Mouse (Mus musculus): ENCODE results near the gene Hs3st5.
"Not testable (repeated sequence)": the region's sequence is repeated elsewhere in the genome, so short reads cannot be mapped to it uniquely, and the experiment has no call there.

Hs3st5 gene

GRCm38 (mm10) chr10:36557673-36558072, 51.1 kb downstream of the Hs3st5 start:
- DNase-seq (ENCODE audit: extremely low spot score) = no peak

GRCm38 (mm10) chr10:36558736-36559135, 52.1 kb downstream of the Hs3st5 start:
- no peak for DNase-seq (ENCODE audit: extremely low spot score)

GRCm38 (mm10) chr10:36567258-36567657, 60.6 kb downstream of the Hs3st5 start:
- no peak for DNase-seq (ENCODE audit: extremely low spot score)

GRCm38 (mm10) chr10:36572540-36572939, 65.9 kb downstream of the Hs3st5 start:
- DNase-seq (ENCODE audit: extremely low spot score) = no peak

GRCm38 (mm10) chr10:36578375-36579145, 71.9 kb downstream of the Hs3st5 start:
- no peak for DNase-seq (ENCODE audit: extremely low spot score)

- no peak for DNase-seq (ENCODE audit: extremely low spot score)
Measured at GRCm38 (mm10) chr10:36610400-36610799, 103.8 kb downstream of the Hs3st5 start.

GRCm38 (mm10) chr10:36611415-36611814, 104.8 kb downstream of the Hs3st5 start:
- not testable (repeated sequence) for DNase-seq (ENCODE audit: extremely low spot score)

GRCm38 (mm10) chr10:36623037-36623436, 116.4 kb downstream of the Hs3st5 start:
- no peak for DNase-seq (ENCODE audit: extremely low spot score)

GRCm38 (mm10) chr10:36627952-36628351, 121.3 kb downstream of the Hs3st5 start:
- DNase-seq (ENCODE audit: extremely low spot score) = no peak

GRCm38 (mm10) chr10:36631746-36632145, 125.1 kb downstream of the Hs3st5 start:
- no peak for DNase-seq (ENCODE audit: extremely low spot score)

GRCm38 (mm10) chr10:36650653-36651052, 144.0 kb downstream of the Hs3st5 start:
- no peak for DNase-seq (ENCODE audit: extremely low spot score)

- no peak for DNase-seq (ENCODE audit: extremely low spot score)
Measured at GRCm38 (mm10) chr10:36713974-36714373, 207.4 kb downstream of the Hs3st5 start.

GRCm38 (mm10) chr10:36726239-36726638, 219.6 kb downstream of the Hs3st5 start:
- DNase-seq (ENCODE audit: extremely low spot score) = no peak

- peak; percentile 7 for DNase-seq (ENCODE audit: extremely low spot score)
Measured at GRCm38 (mm10) chr10:36729361-36730098, 222.9 kb downstream of the Hs3st5 start.

GRCm38 (mm10) chr10:36739375-36739774, 232.8 kb downstream of the Hs3st5 start:
- DNase-seq (ENCODE audit: extremely low spot score) = no peak

- no peak for DNase-seq (ENCODE audit: extremely low spot score)
Measured at GRCm38 (mm10) chr10:36750021-36750420, 243.4 kb downstream of the Hs3st5 start.

GRCm38 (mm10) chr10:36754471-36754870, 247.9 kb downstream of the Hs3st5 start:
- no peak for DNase-seq (ENCODE audit: extremely low spot score)

GRCm38 (mm10) chr10:36773595-36773994, 267.0 kb downstream of the Hs3st5 start:
- no peak for DNase-seq (ENCODE audit: extremely low spot score)

GRCm38 (mm10) chr10:36774898-36775297, 268.3 kb downstream of the Hs3st5 start:
- DNase-seq (ENCODE audit: extremely low spot score) = no peak

GRCm38 (mm10) chr10:36781641-36782040, 275.0 kb downstream of the Hs3st5 start:
- DNase-seq (ENCODE audit: extremely low spot score) = no peak

GRCm38 (mm10) chr10:36786970-36787369, 280.4 kb downstream of the Hs3st5 start:
- DNase-seq (ENCODE audit: extremely low spot score) = no peak

GRCm38 (mm10) chr10:36791771-36792170, 285.2 kb downstream of the Hs3st5 start:
- DNase-seq (ENCODE audit: extremely low spot score) = no peak

- no peak for DNase-seq (ENCODE audit: extremely low spot score)
Measured at GRCm38 (mm10) chr10:36795311-36795710, 288.7 kb downstream of the Hs3st5 start.

Measured in embryo, embryonic 9.5 days (tissue).